Mouse (Mus musculus): ENCODE data around the gene Slc22a23. TPM values are rescaled to one million over a fixed set of nuclear protein-coding genes. Genes with fewer than 3 reads are reported as not detected.
A peak's percentile ranks its signal among the peaks of the same experiment; 100 is the strongest.
"Not testable (repeated sequence)": the region's sequence is repeated elsewhere in the genome, so short reads cannot be mapped to it uniquely, and the experiment has no call there.

The Slc22a23 gene
- 10 to 100 TPM; 31.9 to 33.0 TPM for total RNA-seq (2021)
- long read RNA-seq, full-length matches to known transcripts = 15 of 23 reads
- long read RNA-seq, partial matches to known transcripts = 1 of 23 reads
- long read RNA-seq, other reads (novel, unspliced or antisense) = 7 of 23 reads

- DNase-seq (ENCODE audit: low spot score in 2 of 2) = peak; percentile 45 to 65
Measured at GRCm38 (mm10) chr13:34345128-34346085, at the start of gene Slc22a23. Gene Slc22a23 (minus strand): TSS chr13:34345182.

- not testable (repeated sequence) for DNase-seq (ENCODE audit: low spot score in 2 of 2)
Measured at GRCm38 (mm10) chr13:34394305-34394704, 49.3 kb upstream of the Slc22a23 start.

- no peak for DNase-seq (ENCODE audit: low spot score in 2 of 2)
Measured at GRCm38 (mm10) chr13:34392376-34392775, 47.4 kb upstream of the Slc22a23 start.

GRCm38 (mm10) chr13:34388219-34388618 lies 43.2 kb upstream of the Slc22a23 start:
- DNase-seq (ENCODE audit: low spot score in 2 of 2) = no peak

GRCm38 (mm10) chr13:34383416-34383815 lies 38.4 kb upstream of the Slc22a23 start:
- DNase-seq (ENCODE audit: low spot score in 2 of 2) = no peak

GRCm38 (mm10) chr13:34378926-34379325 lies 33.9 kb upstream of the Slc22a23 start:
- DNase-seq (ENCODE audit: low spot score in 2 of 2) = no peak

- no peak for DNase-seq (ENCODE audit: low spot score in 2 of 2)
Measured at GRCm38 (mm10) chr13:34375145-34375544, 30.2 kb upstream of the Slc22a23 start.

GRCm38 (mm10) chr13:34372870-34373478 lies 28.0 kb upstream of the Slc22a23 start:
- no peak for DNase-seq (ENCODE audit: low spot score in 2 of 2)

GRCm38 (mm10) chr13:34371951-34372869 lies 27.2 kb upstream of the Slc22a23 start:
- DNase-seq (ENCODE audit: low spot score in 2 of 2) = no peak

- no peak for DNase-seq (ENCODE audit: low spot score in 2 of 2)
Measured at GRCm38 (mm10) chr13:34370281-34370825, 25.4 kb upstream of the Slc22a23 start.

GRCm38 (mm10) chr13:34365226-34365625 lies 20.2 kb upstream of the Slc22a23 start:
- DNase-seq (ENCODE audit: low spot score in 2 of 2) = no peak

- no peak for DNase-seq (ENCODE audit: low spot score in 2 of 2)
Measured at GRCm38 (mm10) chr13:34355656-34356055, 10.7 kb upstream of the Slc22a23 start.

- DNase-seq (ENCODE audit: low spot score in 2 of 2) = no peak
Measured at GRCm38 (mm10) chr13:34354830-34355624, 10.0 kb upstream of the Slc22a23 start.

- no peak for DNase-seq (ENCODE audit: low spot score in 2 of 2)
Measured at GRCm38 (mm10) chr13:34353241-34353640, 8.3 kb upstream of the Slc22a23 start.

GRCm38 (mm10) chr13:34351437-34351836 lies 6.5 kb upstream of the Slc22a23 start:
- no peak for DNase-seq (ENCODE audit: low spot score in 2 of 2)

GRCm38 (mm10) chr13:34347960-34348889 lies 3.2 kb upstream of the Slc22a23 start:
- DNase-seq (ENCODE audit: low spot score in 2 of 2) = no peak

GRCm38 (mm10) chr13:34346748-34347147 lies 1.8 kb upstream of the Slc22a23 start:
- no peak for DNase-seq (ENCODE audit: low spot score in 2 of 2)

GRCm38 (mm10) chr13:34346238-34346637 lies 1.3 kb upstream of the Slc22a23 start:
- DNase-seq (ENCODE audit: low spot score in 2 of 2) = no peak
